Comparison of ENCODE assay signal across 18 mouse cellular contexts in the genomic region with DNA sequence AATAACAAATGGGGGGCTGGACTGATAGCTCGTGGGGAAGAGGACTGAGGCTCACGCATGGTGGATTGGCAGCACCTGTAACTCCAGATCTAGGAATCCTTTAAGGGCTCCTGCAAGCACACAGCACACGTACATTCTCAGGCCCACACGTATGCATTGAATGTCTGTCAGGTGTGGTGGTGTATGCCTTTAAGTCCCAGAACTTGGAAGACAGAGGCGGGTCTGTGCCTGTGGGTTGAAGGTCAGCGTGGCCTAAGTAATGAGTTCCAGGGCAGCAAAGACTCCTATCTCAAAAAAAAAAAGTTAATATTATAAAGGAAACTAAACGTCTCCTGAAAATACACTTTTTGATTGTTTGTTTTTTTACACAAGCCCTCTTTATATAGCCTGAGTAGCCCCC. TPM values are rescaled to one million over a fixed set of nuclear protein-coding genes. Genes with fewer than 3 reads are reported as not detected.
DNase-seq lines count a peak whose midpoint lies in the region; ATAC-seq lines count a peak whose summit lies in the region.
"Had no signal": no experiment of that assay in that cellular context is flagged by ENCODE, and none has a peak within 500 bp of the region (broad histone marks: within the 10 kb centered on the region; RNA-seq: fewer than 3 reads in every experiment).

No protein-coding gene starts in this region.

- H3K9ac ChIP-seq in neural tube, embryonic 11.5 days (ENCODE audit: low read length): no peak overlapping the region
- H3K9ac ChIP-seq in midbrain, embryonic 14.5 days (replicated peaks; ENCODE audit: low read length): no peak overlapping the region
- H3K9ac ChIP-seq: embryonic facial prominence, embryonic 13.5 days; forebrain, embryonic 15.5 days; limb, embryonic 15.5 days had no signal

- no peak overlapping the region for H3K4me2 ChIP-seq in neural tube, embryonic 11.5 days (ENCODE audit: low read depth)
- peak overlapping the region; percentile 78 for H3K4me2 ChIP-seq in midbrain, embryonic 14.5 days (ENCODE audit: low read length)
- H3K4me2 ChIP-seq: limb, embryonic 15.5 days had no signal

- H3K27me3 ChIP-seq in neural tube, embryonic 11.5 days (ENCODE audit: control insufficient read depth, insufficient read depth, low read length): no peaks in the 10 kb centered on the region
- no peaks in the 10 kb centered on the region for H3K27me3 ChIP-seq in midbrain, embryonic 14.5 days (ENCODE audit: control insufficient read depth, insufficient read depth, low read length)
- H3K27me3 ChIP-seq: embryonic facial prominence, embryonic 13.5 days; forebrain, embryonic 15.5 days; limb, embryonic 15.5 days had no signal

- no peaks in the 10 kb centered on the region for H3K9me3 ChIP-seq in neural tube, embryonic 11.5 days (ENCODE audit: control insufficient read depth, low read length)
- no peaks in the 10 kb centered on the region for H3K9me3 ChIP-seq in midbrain, embryonic 14.5 days (ENCODE audit: control insufficient read depth, low read length)
- H3K9me3 ChIP-seq: embryonic facial prominence, embryonic 13.5 days; forebrain, embryonic 15.5 days; limb, embryonic 15.5 days had no signal

- H3K4me1 ChIP-seq in neural tube, embryonic 11.5 days (ENCODE audit: control insufficient read depth, insufficient read depth, low read length): peaks cover 7% of the 10 kb centered on the region
- H3K4me1 ChIP-seq in midbrain, embryonic 14.5 days (ENCODE audit: control insufficient read depth, insufficient read depth, low read length): peaks cover 10% of the 10 kb centered on the region

- 86% methylated on average over 7 of the region's 7 CpGs for WGBS in neural tube, embryonic 11.5 days
- WGBS in midbrain, embryonic 14.5 days: 89% methylated on average over 7 of the region's 7 CpGs

- 0 out of 2 replicates have a peak overlapping the region, but pooled peaks have one; percentile 6 for H3K4me3 ChIP-seq in neural tube, embryonic 11.5 days (ENCODE audit: low read depth, low read length)
- H3K4me3 ChIP-seq in midbrain, embryonic 14.5 days (replicated peaks; ENCODE audit: low read depth, low read length): no peak overlapping the region
- H3K4me3 ChIP-seq: limb, embryonic 15.5 days had no signal

- DNase-seq in heart, adult 11 months: peak; percentile 52
- no peak for DNase-seq in heart, postnatal 36 days
- no peak for DNase-seq in neural tube, embryonic 11.5 days (ENCODE audit: low spot score)
- DNase-seq in neural tube, embryonic 10.5 days (ENCODE audit: extremely low spot score, low spot score): no peak
- no peak for DNase-seq in midbrain, embryonic 14.5 days
- no peak for DNase-seq in urinary bladder, postnatal 14 days (ENCODE audit: low spot score)
- no peak for DNase-seq in spleen, adult 18-20 months
- DNase-seq: cerebellum, postnatal 25 days; heart, postnatal 14 days; right cerebral cortex, postnatal 14 days had no signal

- H3K36me3 ChIP-seq in neural tube, embryonic 11.5 days (ENCODE audit: control insufficient read depth, insufficient read depth, low read length): no peaks in the 10 kb centered on the region
- peaks cover 15% of the 10 kb centered on the region; the same call in 1 of the 2 replicates for H3K36me3 ChIP-seq in midbrain, embryonic 14.5 days (ENCODE audit: control insufficient read depth, insufficient read depth, low read length)

- no peak overlapping the region for H3K27ac ChIP-seq in neural tube, embryonic 11.5 days (ENCODE audit: low read depth, low read length)
- H3K27ac ChIP-seq in midbrain, embryonic 14.5 days (replicated peaks; ENCODE audit: low read depth, low read length): no peak overlapping the region
- H3K27ac ChIP-seq: embryonic facial prominence, embryonic 13.5 days; forebrain, embryonic 15.5 days; kidney, postnatal 0 days; limb, embryonic 15.5 days; macrophage had no signal

- no peak for ATAC-seq in neural tube, embryonic 11.5 days (ENCODE audit: insufficient read depth, low FRiP score, low TSS enrichment)
- ATAC-seq in midbrain, embryonic 14.5 days (ENCODE audit: low FRiP score, low TSS enrichment): no peak
- ATAC-seq in inflammation-experienced regulatory T-cells, adult 6 months: no peak
- ATAC-seq: forebrain, embryonic 15.5 days had no signal

- intact Hi-C loops in heart, postnatal 36 days (cut with DNase I): no loop called here

RNA-seq across cellular contexts. Expression of gene Zswim3, which starts 1.7 kb away (rescaled TPM):
- total RNA-seq in heart, postnatal 36 days (2021): 1 to 10 TPM; 2.5 to 2.7 TPM
- polyA plus RNA-seq in neural tube, embryonic 11.5 days (2014; fragmentation: Nextera tagmentation; extraction: Ambion mirVana): 12.9 and 14.0 TPM in 2 replicates
- polyA plus RNA-seq in midbrain, embryonic 14.5 days (2014; fragmentation: Nextera tagmentation; extraction: Ambion mirVana): 14.7 and 15.6 TPM in 2 replicates
- polyA plus RNA-seq in inflammation-experienced regulatory T-cells, adult 6 months (2017; shearing (Covaris generic)): 1 to 10 TPM; 3.7 to 6.1 (median 4.8) TPM

RNA-seq across cellular contexts. Expression of gene Acot8, which starts 1.9 kb away (rescaled TPM):
- 10 to 100 TPM; 10.4 to 13.0 TPM for total RNA-seq in heart, postnatal 36 days (2021)
- polyA plus RNA-seq in neural tube, embryonic 11.5 days (2014; fragmentation: Nextera tagmentation; extraction: Ambion mirVana): 15.1 TPM in 2 replicates
- 17.1 and 18.5 TPM in 2 replicates for polyA plus RNA-seq in midbrain, embryonic 14.5 days (2014; fragmentation: Nextera tagmentation; extraction: Ambion mirVana)
- 10 to 100 TPM; 34.5 to 45.6 (median 39.3) TPM for polyA plus RNA-seq in inflammation-experienced regulatory T-cells, adult 6 months (2017; shearing (Covaris generic))

RNA-seq across cellular contexts. Expression of gene Zswim1, which starts 15.9 kb away (rescaled TPM):
- total RNA-seq in heart, postnatal 36 days (2021): 1 to 10 TPM; 4.2 to 4.5 TPM
- polyA plus RNA-seq in neural tube, embryonic 11.5 days (2014; fragmentation: Nextera tagmentation; extraction: Ambion mirVana): 22.9 and 23.2 TPM in 2 replicates
- polyA plus RNA-seq in midbrain, embryonic 14.5 days (2014; fragmentation: Nextera tagmentation; extraction: Ambion mirVana): 27.8 and 30.5 TPM in 2 replicates
- 10 to 100 TPM; 17.5 to 25.7 (median 22.5) TPM for polyA plus RNA-seq in inflammation-experienced regulatory T-cells, adult 6 months (2017; shearing (Covaris generic))

RNA-seq across cellular contexts. Expression of gene Snx21, which starts 21.0 kb away (rescaled TPM):
- 10 to 100 TPM; 23.4 to 29.0 TPM for total RNA-seq in heart, postnatal 36 days (2021)
- 11.2 and 14.1 TPM in 2 replicates for polyA plus RNA-seq in neural tube, embryonic 11.5 days (2014; fragmentation: Nextera tagmentation; extraction: Ambion mirVana)
- 22.1 and 34.5 TPM in 2 replicates for polyA plus RNA-seq in midbrain, embryonic 14.5 days (2014; fragmentation: Nextera tagmentation; extraction: Ambion mirVana)
- polyA plus RNA-seq in inflammation-experienced regulatory T-cells, adult 6 months (2017; shearing (Covaris generic)): 1 to 10 TPM; 5.2 to 9.7 (median 6.4) TPM

RNA-seq across cellular contexts. Expression of gene Spata25, which starts 21.7 kb away (rescaled TPM):
- total RNA-seq in heart, postnatal 36 days (2021): under 1 TPM; 0.46 to 0.78 TPM
- not detected in 2 replicates for polyA plus RNA-seq in neural tube, embryonic 11.5 days (2014; fragmentation: Nextera tagmentation; extraction: Ambion mirVana)
- polyA plus RNA-seq in midbrain, embryonic 14.5 days (2014; fragmentation: Nextera tagmentation; extraction: Ambion mirVana): 0.29 TPM in 1 of 2 replicates, not detected in the other
- polyA plus RNA-seq in inflammation-experienced regulatory T-cells, adult 6 months (2017; shearing (Covaris generic)): not detected
- total RNA-seq: layer of hippocampus, postnatal 25 days had no signal
- polyA plus RNA-seq: C2C12; embryonic facial prominence, embryonic 13.5 days; forebrain, embryonic 15.5 days; kidney, postnatal 0 days; limb, embryonic 15.5 days; macrophage had no signal
